Mouse (Mus musculus): ENCODE results near the gene Scgb1b20. TPM values are rescaled to one million over a fixed set of nuclear protein-coding genes. Genes with fewer than 3 reads are reported as not detected.

The Scgb1b20 gene
- not detected in 2 replicates for polyA plus RNA-seq (2012; rRNA removed)

DNA sequence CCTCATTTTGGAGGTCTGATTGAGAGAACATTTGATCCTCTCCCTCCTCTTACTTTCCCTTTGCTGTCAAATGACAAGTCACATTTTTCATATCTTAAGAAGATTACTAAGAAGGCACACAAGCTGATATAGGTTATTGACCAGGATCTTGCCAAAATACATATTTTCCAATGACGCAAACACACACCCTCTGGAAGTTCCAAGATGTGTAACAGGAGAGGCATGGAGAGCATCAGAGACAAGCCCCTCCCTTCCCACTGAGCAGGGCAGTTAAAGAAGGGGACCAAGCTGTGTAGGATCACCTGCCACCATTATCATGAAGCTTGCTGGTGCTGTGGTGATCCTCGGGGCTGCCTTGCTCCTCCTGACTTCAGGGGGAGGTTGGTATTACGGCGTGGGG is at the start of gene Scgb1b20:
TSS of gene Scgb1b20 (plus strand) at position 301 of the 400 bp plus-strand sequence.

DNA sequence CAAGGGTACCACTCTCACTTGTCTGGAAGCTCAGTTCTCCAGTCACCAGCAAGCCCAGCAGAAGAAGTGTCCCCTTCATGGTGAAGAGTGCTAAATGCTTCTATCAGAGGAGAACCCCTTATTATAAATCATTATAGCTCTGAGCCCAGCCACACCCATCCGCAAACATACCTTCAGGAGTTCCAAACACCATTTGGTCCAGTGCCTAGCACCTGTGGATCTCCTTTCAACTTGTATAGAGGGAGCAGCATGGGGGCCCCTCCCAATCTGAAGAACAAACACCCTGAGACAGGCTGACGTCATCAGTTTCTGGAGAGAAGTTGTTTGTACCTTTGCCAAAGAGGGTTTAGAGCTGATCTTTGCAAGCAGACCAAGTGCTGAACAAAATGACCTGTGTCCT is 6.8 kb upstream of the Scgb1b20 start, which contains the start of gene Scgb2b20:
TSS of gene Scgb2b20 (minus strand) at position 101 of the 400 bp plus-strand sequence.

Other genes starting within 250 kb of the Scgb1b20 start
- gene Scgb2b18, start 199.4 kb upstream of the Scgb1b20 start, polyA plus RNA-seq (2012; rRNA removed) = not detected in 2 replicates
- not detected in 2 replicates for gene Scgb1b18, start 187.7 kb upstream of the Scgb1b20 start, polyA plus RNA-seq (2012; rRNA removed)
- not detected in 2 replicates for gene Scgb2b19, start 92.9 kb upstream of the Scgb1b20 start, polyA plus RNA-seq (2012; rRNA removed)
- not detected in 2 replicates for gene Scgb1b19, start 85.9 kb upstream of the Scgb1b20 start, polyA plus RNA-seq (2012; rRNA removed)
- gene Scgb2b20, start 6.9 kb upstream of the Scgb1b20 start, polyA plus RNA-seq (2012; rRNA removed) = not detected in 2 replicates
- gene Scgb2b21, start 147.2 kb downstream of the Scgb1b20 start, polyA plus RNA-seq (2012; rRNA removed) = not detected in 2 replicates